Mouse (Mus musculus): Measurements from ENCODE around the gene Herpud1. TPM values are rescaled to one million over a fixed set of nuclear protein-coding genes. Genes with fewer than 3 reads are reported as not detected.
"Not testable (repeated sequence)": the region's sequence is repeated elsewhere in the genome, so short reads cannot be mapped to it uniquely, and the experiment has no call there.

Gene Herpud1
- total RNA-seq, 1 experiment from 2014 or later, result 74.5 TPM

DNA sequence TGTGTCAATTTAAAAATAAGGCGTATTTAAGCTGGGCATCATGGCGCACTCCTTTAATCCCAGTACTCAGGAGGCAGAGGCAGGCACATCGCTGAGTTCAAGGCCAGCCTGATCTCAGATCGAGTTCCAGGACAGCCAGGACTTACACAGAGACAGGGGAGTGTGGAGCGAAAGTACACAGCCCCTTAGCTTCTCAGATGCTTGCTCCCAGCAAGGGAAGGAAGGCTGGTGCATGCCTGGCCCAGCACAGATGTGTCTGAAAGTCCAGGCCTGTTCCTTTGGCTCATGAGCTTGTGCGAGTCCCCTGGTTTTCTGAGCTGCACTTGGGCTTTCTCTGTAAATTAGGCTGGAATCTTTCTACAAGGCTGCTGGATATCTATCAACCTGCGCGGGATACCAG is 4.7 kb downstream of the Herpud1 start:
- ATAC-seq (replicated peaks in 1 of 2; ENCODE audit: insufficient read depth in 1 of 2, low FRiP score in 2 of 2, low TSS enrichment in 1 of 2, low read depth in 1 of 2, poor library complexity in 2 of 2, severe bottlenecking in 2 of 2), result no peak

DNA sequence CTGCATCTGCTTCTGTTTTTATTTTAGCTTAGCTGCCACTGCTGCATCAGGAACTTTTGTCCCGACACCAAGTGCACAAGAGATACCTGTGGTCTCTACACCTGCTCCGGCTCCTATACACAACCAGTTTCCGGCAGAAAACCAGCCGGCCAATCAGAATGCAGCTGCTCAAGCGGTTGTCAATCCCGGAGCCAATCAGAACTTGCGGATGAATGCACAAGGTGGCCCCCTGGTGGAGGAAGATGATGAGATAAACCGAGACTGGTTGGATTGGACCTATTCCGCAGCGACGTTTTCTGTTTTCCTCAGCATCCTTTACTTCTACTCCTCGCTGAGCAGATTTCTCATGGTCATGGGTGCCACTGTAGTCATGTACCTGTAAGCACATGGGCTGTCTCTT is 5.9 kb downstream of the Herpud1 start:
- 0 out of 4 replicates have a peak, but pooled peaks of 1 of the 2 experiments have one; percentile 33 for ATAC-seq (replicated peaks in 1 of 2; ENCODE audit: insufficient read depth in 1 of 2, low FRiP score in 2 of 2, low TSS enrichment in 1 of 2, low read depth in 1 of 2, poor library complexity in 2 of 2, severe bottlenecking in 2 of 2)

DNA sequence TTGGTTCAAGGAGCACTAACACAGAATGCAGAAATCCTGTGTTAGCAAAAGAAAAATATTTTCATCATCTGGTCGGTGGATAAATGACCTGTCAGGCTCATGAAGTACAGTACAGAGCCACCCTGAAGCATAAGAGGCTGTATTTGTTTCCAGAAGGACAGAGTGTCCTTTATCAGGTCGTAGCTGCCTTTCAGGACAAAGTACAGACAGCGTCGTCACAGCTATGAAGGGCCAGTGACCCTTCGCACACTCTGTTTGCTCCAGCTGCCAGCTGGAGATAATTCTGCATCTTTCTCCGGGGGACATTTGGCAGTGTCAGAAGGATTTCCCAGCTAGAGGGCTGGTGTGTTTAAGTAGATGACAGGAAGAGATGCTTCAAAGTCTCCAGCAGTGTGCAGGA is 6.4 kb downstream of the Herpud1 start:
- ATAC-seq (replicated peaks in 1 of 2; ENCODE audit: insufficient read depth in 1 of 2, low FRiP score in 2 of 2, low TSS enrichment in 1 of 2, low read depth in 1 of 2, poor library complexity in 2 of 2, severe bottlenecking in 2 of 2), result no peak

DNA sequence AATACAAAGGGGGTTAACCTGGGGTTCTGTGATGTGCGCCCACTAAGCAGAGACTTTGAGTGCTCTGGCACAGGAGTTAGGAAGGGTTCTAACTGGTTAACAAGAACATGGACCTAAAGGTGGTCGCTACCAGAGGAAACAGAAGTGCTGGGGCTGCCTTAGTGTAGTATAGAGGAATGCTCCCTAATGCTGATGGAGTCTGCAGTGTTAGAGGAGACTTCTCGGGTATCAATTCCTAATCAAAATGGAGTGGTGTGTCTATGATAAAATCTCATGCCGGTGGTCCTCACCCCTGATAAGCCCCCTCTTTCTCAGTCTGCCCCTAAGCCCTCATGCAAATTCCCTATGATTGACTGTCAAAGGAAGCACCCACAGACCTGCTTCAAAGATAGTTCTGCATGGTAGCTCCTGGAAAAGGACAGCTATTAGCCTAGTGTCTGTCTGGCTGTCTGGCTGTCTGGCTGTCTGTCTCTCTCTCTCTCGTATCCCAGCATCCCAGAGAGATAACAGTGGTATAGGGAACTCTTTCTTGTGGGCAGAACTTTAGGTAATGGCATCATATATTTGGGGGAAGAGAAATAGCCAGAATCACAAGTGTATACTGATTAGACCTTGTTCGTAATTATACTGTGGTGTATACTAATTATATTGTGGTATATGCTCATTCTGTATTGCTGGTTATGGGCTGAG is 9.8 kb downstream of the Herpud1 start:
- no peak for ATAC-seq (replicated peaks in 1 of 2; ENCODE audit: insufficient read depth in 1 of 2, low FRiP score in 2 of 2, low TSS enrichment in 1 of 2, low read depth in 1 of 2, poor library complexity in 2 of 2, severe bottlenecking in 2 of 2)

DNA sequence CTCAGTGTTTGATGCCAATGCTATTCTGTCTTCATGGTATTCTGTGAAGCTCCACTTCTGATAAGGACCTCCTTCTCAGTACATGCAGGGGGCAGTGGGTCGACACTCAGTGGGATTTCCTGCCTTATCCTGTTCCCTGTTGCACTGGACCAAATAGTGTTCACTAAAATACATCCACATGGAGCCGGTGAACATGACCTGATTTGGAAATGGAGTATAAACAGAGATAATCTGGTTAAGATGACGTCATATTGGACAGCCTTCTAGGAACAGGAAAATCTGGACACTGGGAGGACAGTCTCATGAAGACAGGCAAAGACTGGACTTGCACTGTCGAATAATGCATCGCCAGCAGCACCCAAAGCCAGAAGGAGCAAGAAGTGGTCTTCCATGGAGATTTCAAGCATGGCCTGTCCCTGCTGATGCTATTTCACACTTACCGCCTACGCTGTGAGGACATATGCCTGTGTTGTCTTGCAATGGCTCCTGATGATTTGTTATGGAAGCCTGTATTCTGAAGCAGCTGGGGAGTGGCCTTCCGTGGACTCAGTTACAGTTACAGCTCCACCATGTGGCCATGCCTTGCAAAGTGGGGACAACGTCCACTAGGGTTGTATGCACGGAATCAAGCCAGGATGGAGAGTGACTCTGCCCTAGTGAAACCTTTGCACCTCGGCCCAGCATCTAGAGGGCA is 10.9 kb downstream of the Herpud1 start:
- peak; percentile 81 to 82 for ATAC-seq (replicated peaks in 1 of 2; ENCODE audit: insufficient read depth in 1 of 2, low FRiP score in 2 of 2, low TSS enrichment in 1 of 2, low read depth in 1 of 2, poor library complexity in 2 of 2, severe bottlenecking in 2 of 2)

DNA sequence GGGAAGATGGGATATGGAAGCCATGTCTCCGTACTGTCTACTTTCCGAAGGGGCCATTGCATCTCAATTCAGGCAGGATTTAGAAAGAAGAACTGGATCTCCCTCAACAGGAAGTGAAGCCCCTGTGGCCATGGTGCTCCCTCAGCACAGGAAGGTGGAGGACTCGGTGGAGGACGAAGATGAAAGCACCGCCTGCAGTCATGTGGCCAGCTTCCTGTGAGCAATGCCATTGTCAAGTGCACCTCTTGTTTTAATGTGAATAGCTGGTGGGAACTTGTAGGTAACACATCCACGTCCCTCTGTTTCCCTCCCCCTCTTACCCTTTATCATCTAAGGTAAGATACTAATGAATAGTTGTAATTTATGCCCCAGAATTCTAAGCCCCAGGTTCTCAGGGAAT is 12.3 kb downstream of the Herpud1 start:
- 0 out of 4 replicates have a peak, but pooled peaks have one; percentile 8 to 19 for ATAC-seq (replicated peaks in 1 of 2; ENCODE audit: insufficient read depth in 1 of 2, low FRiP score in 2 of 2, low TSS enrichment in 1 of 2, low read depth in 1 of 2, poor library complexity in 2 of 2, severe bottlenecking in 2 of 2)

DNA sequence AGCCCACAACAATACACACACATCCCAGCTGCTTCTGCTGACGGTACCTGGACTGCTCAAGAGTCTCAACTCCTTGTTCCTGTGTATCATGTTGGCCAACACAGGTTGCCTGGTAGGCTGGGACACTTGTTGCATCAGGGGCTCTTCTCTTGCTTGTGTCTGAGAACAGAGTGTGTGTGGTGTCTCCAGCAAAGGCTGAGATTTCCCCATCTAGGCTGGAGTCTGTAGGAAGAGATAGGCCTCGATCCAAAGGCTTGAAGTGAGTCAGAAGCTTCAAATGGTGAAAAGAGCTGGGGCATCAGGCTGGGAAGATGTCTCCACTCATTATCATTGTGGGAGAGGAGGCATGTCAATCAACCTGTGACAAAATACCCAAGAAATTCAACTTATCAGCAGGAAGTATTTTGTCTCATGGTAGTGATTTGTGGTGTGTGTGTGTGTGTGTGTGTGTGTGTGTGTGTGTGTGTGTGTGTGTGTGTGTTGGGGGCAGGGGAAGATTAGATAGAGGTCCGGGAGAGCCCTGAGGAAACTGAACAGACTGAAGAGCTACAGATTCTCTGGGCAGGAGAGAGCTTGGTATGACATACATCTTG is 13.2 kb downstream of the Herpud1 start:
- no peak for ATAC-seq (replicated peaks in 1 of 2; ENCODE audit: insufficient read depth in 1 of 2, low FRiP score in 2 of 2, low TSS enrichment in 1 of 2, low read depth in 1 of 2, poor library complexity in 2 of 2, severe bottlenecking in 2 of 2)

DNA sequence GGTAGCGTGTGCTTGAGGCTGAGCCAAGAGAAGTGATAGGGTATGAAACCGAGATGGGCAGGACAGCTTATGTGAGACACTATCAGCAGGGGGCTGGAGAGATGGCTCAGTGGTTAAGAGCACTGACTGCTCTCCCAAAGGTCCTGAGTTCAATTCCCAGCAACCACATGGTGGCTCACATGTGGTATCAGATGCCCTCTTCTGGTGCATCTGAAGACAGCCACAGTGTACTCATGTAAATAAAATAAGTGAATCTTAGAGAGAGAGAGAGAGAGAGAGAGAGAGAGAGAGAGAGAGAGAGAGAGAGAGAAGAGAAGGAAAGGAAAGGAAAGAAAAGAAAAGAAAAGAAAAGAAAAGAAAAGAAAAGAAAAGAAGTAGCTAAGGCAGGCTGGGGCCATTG is 13.7 kb downstream of the Herpud1 start:
- ATAC-seq (replicated peaks in 1 of 2; ENCODE audit: insufficient read depth in 1 of 2, low FRiP score in 2 of 2, low TSS enrichment in 1 of 2, low read depth in 1 of 2, poor library complexity in 2 of 2, severe bottlenecking in 2 of 2), result not testable (repeated sequence)

DNA sequence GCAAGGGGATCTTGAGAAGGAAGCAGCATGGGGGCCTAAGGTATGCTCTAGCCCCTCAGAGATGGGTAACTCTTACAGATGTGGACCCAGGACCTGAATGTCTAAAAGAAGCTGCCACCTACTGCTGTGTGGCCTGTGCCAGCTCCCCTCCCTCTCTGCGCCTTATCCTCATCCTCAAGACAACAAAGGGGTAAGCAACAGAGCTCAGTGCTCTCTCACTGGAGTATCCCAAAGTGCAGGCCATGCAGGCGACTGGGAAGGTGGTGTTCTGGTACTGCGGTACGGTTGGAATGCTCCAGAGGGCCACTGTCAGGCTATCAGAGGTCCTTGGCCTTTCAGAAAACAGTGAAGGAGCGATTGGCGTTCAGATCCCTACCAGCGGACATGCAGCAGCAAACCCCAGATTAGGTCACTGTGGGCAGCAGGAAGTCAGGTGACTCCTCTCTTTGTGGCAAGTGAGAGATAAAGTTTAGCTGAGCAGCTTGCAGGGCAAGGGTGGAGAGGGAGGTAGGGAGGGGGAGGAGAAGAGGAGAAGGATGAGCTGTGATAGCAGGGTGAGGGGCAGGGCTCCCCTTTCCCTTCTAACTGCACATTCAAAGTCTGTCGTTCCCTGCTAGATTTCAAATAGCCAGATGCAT is 22.3 kb downstream of the Herpud1 start:
- ATAC-seq (replicated peaks in 1 of 2; ENCODE audit: insufficient read depth in 1 of 2, low FRiP score in 2 of 2, low TSS enrichment in 1 of 2, low read depth in 1 of 2, poor library complexity in 2 of 2, severe bottlenecking in 2 of 2), result peak in 1 of 2 experiments; percentile 54; a peak in 2 of 4 replicates

DNA sequence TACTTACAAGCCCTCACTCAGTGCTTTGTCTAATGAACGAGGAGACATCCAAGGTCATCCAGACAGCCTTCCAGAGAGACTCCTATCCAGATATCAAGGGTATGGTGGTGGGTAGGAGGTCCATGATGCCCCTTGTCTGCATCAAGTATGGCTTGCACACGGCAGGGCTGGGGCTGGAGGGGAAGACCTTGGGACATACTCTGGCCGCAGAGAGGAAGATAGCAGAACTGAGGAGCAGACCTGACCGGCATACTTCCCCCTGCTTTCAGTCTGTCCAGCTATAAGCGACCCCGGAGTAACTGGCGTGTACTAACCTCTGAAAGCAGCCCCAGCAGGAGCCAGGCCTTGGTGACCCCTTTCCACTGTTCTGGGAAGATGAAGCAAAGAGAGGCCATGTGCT is 23.3 kb downstream of the Herpud1 start:
- no peak for ATAC-seq (replicated peaks in 1 of 2; ENCODE audit: insufficient read depth in 1 of 2, low FRiP score in 2 of 2, low TSS enrichment in 1 of 2, low read depth in 1 of 2, poor library complexity in 2 of 2, severe bottlenecking in 2 of 2)

DNA sequence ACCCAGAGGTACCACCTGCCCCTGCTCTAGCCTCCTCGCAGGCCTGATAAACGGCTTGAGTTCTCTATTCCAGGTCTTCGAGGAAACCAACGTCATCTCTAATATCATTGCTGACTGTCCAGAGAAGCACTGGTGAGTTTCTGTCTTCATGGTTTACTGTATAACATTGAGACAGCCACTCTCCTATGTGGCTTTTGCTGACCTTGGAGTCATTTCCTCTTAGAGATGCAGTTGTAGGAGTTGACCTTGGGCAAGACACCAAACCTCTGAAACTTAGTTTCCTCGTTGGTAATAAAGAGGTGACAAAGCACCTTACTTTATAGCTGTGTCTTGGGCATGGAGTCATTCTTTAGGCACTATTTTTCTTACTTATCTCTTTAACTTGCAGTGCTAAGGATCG is 26.3 kb downstream of the Herpud1 start:
- ATAC-seq (replicated peaks in 1 of 2; ENCODE audit: insufficient read depth in 1 of 2, low FRiP score in 2 of 2, low TSS enrichment in 1 of 2, low read depth in 1 of 2, poor library complexity in 2 of 2, severe bottlenecking in 2 of 2), result no peak

DNA sequence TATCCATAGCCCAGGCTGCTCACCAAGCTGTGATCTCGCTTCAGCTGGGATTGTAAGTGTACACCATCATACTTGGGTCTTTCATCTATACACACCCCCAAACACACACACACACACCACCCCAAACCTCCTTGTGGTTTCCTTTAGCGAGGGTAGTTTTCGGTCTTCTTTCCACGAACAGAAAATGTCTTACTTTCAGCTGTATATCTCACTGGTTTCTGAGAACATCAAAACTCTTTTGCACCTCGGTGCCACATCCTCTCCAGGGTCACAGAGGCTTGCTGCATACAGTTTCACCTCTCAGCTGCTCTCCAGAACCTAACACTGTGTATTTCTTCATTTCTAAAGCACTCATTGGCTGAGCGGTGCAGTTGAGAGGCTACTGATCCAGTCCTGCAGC is 27.3 kb downstream of the Herpud1 start:
- ATAC-seq (replicated peaks in 1 of 2; ENCODE audit: insufficient read depth in 1 of 2, low FRiP score in 2 of 2, low TSS enrichment in 1 of 2, low read depth in 1 of 2, poor library complexity in 2 of 2, severe bottlenecking in 2 of 2), result no peak

DNA sequence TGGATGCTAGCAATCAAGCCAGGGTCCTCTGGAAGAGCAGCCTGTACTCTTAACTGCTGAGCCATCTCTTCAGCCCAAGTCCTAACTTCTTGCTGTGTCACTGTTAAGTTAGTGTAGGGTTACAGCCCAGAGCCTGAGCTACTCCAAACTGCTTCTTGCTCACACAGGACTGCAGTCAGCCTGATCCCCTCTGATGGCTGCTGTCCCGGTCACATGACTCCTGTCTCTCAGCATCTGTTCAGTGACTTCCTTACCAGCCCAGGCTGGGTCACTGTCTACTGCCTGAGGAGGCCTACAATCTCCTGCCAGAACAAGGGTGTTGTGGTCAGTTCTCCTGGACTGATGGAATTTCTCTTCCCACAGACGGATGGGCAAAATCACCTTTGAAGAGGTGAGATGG is 29.0 kb downstream of the Herpud1 start:
- peak; percentile 9 to 27; a peak in 1 of 4 replicates for ATAC-seq (replicated peaks in 1 of 2; ENCODE audit: insufficient read depth in 1 of 2, low FRiP score in 2 of 2, low TSS enrichment in 1 of 2, low read depth in 1 of 2, poor library complexity in 2 of 2, severe bottlenecking in 2 of 2)

DNA sequence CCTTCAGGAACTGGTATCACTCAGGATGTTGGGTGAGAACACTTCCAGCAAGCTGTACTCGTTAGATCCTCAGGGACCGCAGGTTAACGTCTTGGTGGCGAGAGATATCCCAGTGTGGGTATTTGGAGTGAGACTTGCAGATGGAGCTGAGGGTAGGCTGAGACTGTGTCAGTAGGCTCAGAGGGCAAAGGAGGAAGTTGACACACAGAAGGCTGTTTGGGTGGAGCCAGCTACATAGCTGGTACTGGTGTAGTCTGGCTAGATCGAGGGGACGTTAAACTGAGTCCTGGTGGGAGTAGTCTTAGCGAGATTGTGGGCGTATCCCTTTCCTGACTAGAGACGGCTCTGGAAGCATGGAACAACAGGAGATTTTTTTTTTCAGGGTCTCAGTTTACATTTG is 31.8 kb downstream of the Herpud1 start:
- ATAC-seq (replicated peaks in 1 of 2; ENCODE audit: insufficient read depth in 1 of 2, low FRiP score in 2 of 2, low TSS enrichment in 1 of 2, low read depth in 1 of 2, poor library complexity in 2 of 2, severe bottlenecking in 2 of 2), result peak; percentile 81 to 90

DNA sequence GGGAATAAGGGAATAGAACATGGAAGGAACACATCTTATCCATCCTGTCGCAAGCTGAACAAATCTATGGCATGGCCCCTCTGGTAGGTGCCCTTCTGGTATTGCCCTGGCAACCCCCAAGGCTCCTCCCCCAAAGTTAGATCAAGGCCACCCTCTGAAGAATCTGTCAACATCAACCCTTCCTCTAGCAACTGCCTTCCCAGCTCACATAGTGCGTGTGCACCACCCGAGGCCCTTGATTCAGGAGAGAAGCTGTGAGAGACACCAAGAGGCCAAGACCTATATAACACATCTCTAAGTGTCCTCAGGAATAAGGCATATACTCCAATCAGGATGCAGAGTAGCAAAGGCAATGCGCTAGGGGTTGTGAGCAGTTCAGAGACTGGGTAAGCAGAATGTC is 36.0 kb downstream of the Herpud1 start:
- ATAC-seq (replicated peaks in 1 of 2; ENCODE audit: insufficient read depth in 1 of 2, low FRiP score in 2 of 2, low TSS enrichment in 1 of 2, low read depth in 1 of 2, poor library complexity in 2 of 2, severe bottlenecking in 2 of 2), result no peak

DNA sequence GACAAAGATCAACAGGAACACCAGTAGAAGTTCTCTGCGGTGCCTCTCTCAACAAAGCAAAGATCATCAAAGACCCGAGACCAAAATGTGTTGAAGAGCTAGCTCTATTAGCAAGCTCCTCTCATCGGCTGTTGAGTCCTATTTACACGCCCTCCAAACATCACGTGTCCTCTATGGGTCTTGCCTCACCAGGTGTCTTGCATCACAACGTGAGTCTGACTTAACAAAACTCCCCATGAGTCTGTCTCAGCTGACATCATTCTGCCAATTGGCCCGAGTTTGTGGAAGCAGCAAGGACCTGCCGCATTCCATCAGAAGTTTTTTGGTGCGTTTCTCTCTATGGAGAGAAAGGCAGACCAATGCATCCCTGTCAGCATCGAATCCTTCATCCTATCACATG is 41.7 kb downstream of the Herpud1 start:
- ATAC-seq (replicated peaks in 1 of 2; ENCODE audit: insufficient read depth in 1 of 2, low FRiP score in 2 of 2, low TSS enrichment in 1 of 2, low read depth in 1 of 2, poor library complexity in 2 of 2, severe bottlenecking in 2 of 2), result peak in 1 of 2 experiments; percentile 40; a peak in 1 of 4 replicates

DNA sequence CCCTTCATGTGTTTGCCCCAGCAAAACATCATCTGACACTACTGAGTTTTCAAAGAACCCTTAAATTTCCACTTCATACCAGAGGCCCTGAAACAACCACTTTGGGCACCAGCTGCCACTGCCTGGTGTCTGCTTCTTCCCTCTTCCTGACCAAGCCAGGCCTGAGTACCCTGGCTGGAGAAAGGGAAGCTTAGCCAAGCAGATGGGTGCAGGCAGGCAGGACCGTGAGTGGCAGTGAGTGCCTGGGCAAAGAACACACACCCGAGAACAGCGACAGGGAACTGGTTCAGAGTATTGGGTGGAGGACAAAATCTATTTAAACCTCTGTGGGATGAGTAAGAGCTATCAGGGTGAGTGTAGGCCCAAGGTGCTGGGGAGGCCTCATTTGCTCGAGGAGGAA is 42.2 kb downstream of the Herpud1 start:
- peak in 1 of 2 experiments; percentile 23; a peak in 1 of 4 replicates for ATAC-seq (replicated peaks in 1 of 2; ENCODE audit: insufficient read depth in 1 of 2, low FRiP score in 2 of 2, low TSS enrichment in 1 of 2, low read depth in 1 of 2, poor library complexity in 2 of 2, severe bottlenecking in 2 of 2)

DNA sequence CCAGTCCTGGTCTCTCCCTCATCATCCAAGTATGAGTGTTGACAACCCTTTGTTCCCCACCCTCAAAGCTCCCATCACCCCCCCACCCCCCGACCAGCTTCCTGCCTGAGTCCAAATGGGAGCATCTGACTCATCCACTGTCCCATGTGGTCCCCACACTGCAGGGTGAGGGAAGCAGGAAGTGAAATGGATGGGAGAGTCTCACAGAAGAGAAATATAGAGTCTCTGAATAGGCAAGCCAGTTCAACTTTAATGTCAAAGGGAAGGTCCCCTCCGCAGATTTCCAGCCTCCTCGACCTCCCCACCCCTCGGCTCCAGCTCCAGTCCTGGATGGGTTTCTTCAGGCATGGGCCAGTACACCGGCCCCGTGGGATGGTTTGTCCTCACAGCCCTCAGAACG is 43.1 kb downstream of the Herpud1 start:
- ATAC-seq (replicated peaks in 1 of 2; ENCODE audit: insufficient read depth in 1 of 2, low FRiP score in 2 of 2, low TSS enrichment in 1 of 2, low read depth in 1 of 2, poor library complexity in 2 of 2, severe bottlenecking in 2 of 2), result no peak
